Mouse (Mus musculus) right cerebral cortex, postnatal 36 days (tissue): ENCODE results near the gene Cilp.
"Not testable (repeated sequence)": the region's sequence is repeated elsewhere in the genome, so short reads cannot be mapped to it uniquely, and the experiment has no call there.

Experiments used
- DNase-seq, 2 experiments: peaks; one replicate each; pipeline ENCODE4 v3.0.0; 2022; ENCODE audit warnings: low spot score in 2 of 2, mixed read lengths in 1 of 2

Cilp gene

GRCm38 (mm10) chr9:65264959-65265358 lies at the start of gene Cilp:
Cilp (plus strand) TSS chr9:65265180.
- no peak for DNase-seq

GRCm38 (mm10) chr9:65215494-65216126 lies 49.4 kb upstream of the Cilp start:
- peak in 1 of 2 experiments; percentile 41 for DNase-seq

- no peak for DNase-seq
Observed at GRCm38 (mm10) chr9:65216972-65217371, 48.0 kb upstream of the Cilp start.

GRCm38 (mm10) chr9:65217661-65218060 lies 47.3 kb upstream of the Cilp start:
- no peak for DNase-seq

- no peak for DNase-seq
Observed at GRCm38 (mm10) chr9:65218916-65219315, 46.1 kb upstream of the Cilp start.

GRCm38 (mm10) chr9:65220398-65220797 lies 44.6 kb upstream of the Cilp start:
- not testable (repeated sequence) for DNase-seq

- DNase-seq = no peak
Observed at GRCm38 (mm10) chr9:65223927-65224326, 41.1 kb upstream of the Cilp start.

- no peak for DNase-seq
Observed at GRCm38 (mm10) chr9:65225795-65226194, 39.2 kb upstream of the Cilp start.

GRCm38 (mm10) chr9:65230250-65230649 lies 34.7 kb upstream of the Cilp start:
- DNase-seq = no peak

- DNase-seq = no peak
Observed at GRCm38 (mm10) chr9:65231284-65231683, 33.7 kb upstream of the Cilp start.

- DNase-seq = no peak
Observed at GRCm38 (mm10) chr9:65233243-65233985, 31.6 kb upstream of the Cilp start.

GRCm38 (mm10) chr9:65234734-65235133 lies 30.2 kb upstream of the Cilp start:
- DNase-seq = no peak

GRCm38 (mm10) chr9:65235601-65236000 lies 29.4 kb upstream of the Cilp start:
- no peak for DNase-seq

GRCm38 (mm10) chr9:65237616-65238015 lies 27.4 kb upstream of the Cilp start:
- DNase-seq = no peak

GRCm38 (mm10) chr9:65238191-65238760 lies 26.7 kb upstream of the Cilp start:
- DNase-seq = no peak

GRCm38 (mm10) chr9:65239176-65239575 lies 25.8 kb upstream of the Cilp start:
- DNase-seq = no peak

- DNase-seq = no peak
Observed at GRCm38 (mm10) chr9:65239731-65240130, 25.2 kb upstream of the Cilp start.

GRCm38 (mm10) chr9:65240587-65240986 lies 24.4 kb upstream of the Cilp start:
- no peak for DNase-seq

GRCm38 (mm10) chr9:65241973-65242372 lies 23.0 kb upstream of the Cilp start:
- DNase-seq = no peak

- no peak for DNase-seq
Observed at GRCm38 (mm10) chr9:65243249-65243648, 21.7 kb upstream of the Cilp start.

GRCm38 (mm10) chr9:65244036-65244806 lies 20.8 kb upstream of the Cilp start:
- no peak for DNase-seq
